In the genomic region with DNA sequence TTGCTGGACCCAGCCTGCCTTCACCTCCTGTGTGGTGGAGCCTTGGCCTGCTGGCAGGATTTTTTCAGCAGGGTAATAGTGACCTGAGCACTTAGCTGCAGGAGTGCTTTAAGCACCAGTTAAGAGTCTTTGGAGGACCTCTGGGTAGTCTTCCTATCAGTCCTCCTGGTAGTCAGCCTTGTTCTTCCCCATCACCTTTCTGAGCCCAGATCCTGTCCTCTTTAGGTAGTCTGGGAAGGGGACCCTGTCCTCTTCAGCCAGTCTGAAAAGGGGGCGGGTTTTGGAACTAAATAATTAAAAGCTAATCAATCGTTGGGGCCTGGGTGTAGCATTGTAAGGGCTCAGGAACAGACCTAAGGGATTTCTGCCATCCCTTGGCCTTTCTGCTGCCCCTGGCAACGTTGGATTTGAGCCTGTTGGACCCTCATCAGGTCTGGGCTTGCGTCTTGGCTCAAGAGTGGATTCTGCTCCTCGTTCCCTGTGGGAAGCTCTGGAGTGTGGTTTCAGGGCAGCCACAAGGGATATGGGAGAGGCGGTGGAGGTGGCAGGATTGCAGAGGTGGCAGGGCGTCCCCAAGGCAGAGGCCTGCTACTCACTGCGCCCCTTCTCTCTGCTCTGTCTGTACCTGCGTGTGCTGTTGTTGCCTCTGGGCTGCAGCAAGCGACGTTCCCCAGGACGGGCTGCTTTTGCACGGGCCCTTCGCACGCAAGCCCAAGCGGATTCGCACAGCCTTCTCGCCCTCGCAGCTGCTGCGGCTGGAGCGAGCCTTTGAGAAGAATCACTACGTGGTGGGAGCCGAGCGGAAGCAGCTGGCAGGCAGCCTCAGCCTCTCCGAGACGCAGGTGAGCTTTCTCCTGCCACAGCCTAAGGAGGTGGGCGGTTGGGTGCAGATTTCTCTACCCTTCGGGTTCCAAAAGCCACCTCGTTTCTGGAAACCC, we compare ENCODE assay signal across 12 mouse cellular contexts. TPM values are rescaled to one million over a fixed set of nuclear protein-coding genes. Genes with fewer than 3 reads are reported as not detected.
DNase-seq lines count a peak whose midpoint lies in the region; ATAC-seq and TF ChIP-seq lines count a peak whose summit lies in the region.
"Had no signal": no experiment of that assay in that cellular context is flagged by ENCODE, and none has a peak within 500 bp of the region (broad histone marks: within the 10 kb centered on the region; RNA-seq: fewer than 3 reads in every experiment).

No protein-coding gene starts in this region.

- no peak overlapping the region for H3K27ac ChIP-seq in kidney, postnatal 0 days
- no peak overlapping the region for H3K27ac ChIP-seq in embryonic facial prominence, embryonic 13.5 days
- no peak overlapping the region for H3K27ac ChIP-seq in hindbrain, embryonic 16.5 days (ENCODE audit: low read depth, low read length)
- H3K27ac ChIP-seq: gastrocnemius, adult 2 months; macrophage had no signal

- TF ChIP-seq CTCF in kidney, postnatal 0 days (IDR thresholded peaks at IDR 0.05; ENCODE audit: low read depth), result no peak

- no peak for DNase-seq in kidney, postnatal 0 days (ENCODE audit: low spot score)
- DNase-seq in kidney, postnatal 10 days, result no peak
- peak; percentile 31 for DNase-seq in right cerebral cortex, postnatal 4 days
- DNase-seq in yolk sac, embryonic 10.5 days (ENCODE audit: low spot score), result no peak
- no peak for DNase-seq in adrenal gland, adult 8-10 months
- DNase-seq: cerebellum, adult 2 months; gastrocnemius, adult 2 months had no signal

- no peak overlapping the region for H3K4me3 ChIP-seq in kidney, postnatal 0 days (replicated peaks; ENCODE audit: low read depth, low read length)
- H3K4me3 ChIP-seq in embryonic facial prominence, embryonic 13.5 days, result no peak overlapping the region
- H3K4me3 ChIP-seq in hindbrain, embryonic 16.5 days (ENCODE audit: low read length), result 0 out of 2 replicates have a peak overlapping the region, but pooled peaks have one; percentile 2
- H3K4me3 ChIP-seq: gastrocnemius, adult 2 months had no signal

- H3K4me2 ChIP-seq in kidney, postnatal 0 days (ENCODE audit: low read length), result peak overlapping the region; percentile 6; the same call in 1 of the 2 replicates
- H3K4me2 ChIP-seq in embryonic facial prominence, embryonic 13.5 days, result peak overlapping the region; percentile 36
- peak overlapping the region; percentile 27 for H3K4me2 ChIP-seq in hindbrain, embryonic 16.5 days (ENCODE audit: low read length)

- no peaks in the 10 kb centered on the region for H3K36me3 ChIP-seq in kidney, postnatal 0 days (ENCODE audit: insufficient read depth, low read length)
- H3K36me3 ChIP-seq in embryonic facial prominence, embryonic 13.5 days, result no peaks in the 10 kb centered on the region
- H3K36me3 ChIP-seq in hindbrain, embryonic 16.5 days (ENCODE audit: control insufficient read depth, insufficient read depth, low read length), result no peaks in the 10 kb centered on the region

- no peaks in the 10 kb centered on the region for H3K9me3 ChIP-seq in kidney, postnatal 0 days (replicated peaks; ENCODE audit: low read length)
- no peaks in the 10 kb centered on the region for H3K9me3 ChIP-seq in embryonic facial prominence, embryonic 13.5 days
- no peaks in the 10 kb centered on the region for H3K9me3 ChIP-seq in hindbrain, embryonic 16.5 days (ENCODE audit: control insufficient read depth, low read length)

- 15% methylated on average over 29 of the region's 29 CpGs for WGBS in kidney, postnatal 0 days
- 3% methylated on average over 29 of the region's 29 CpGs for WGBS in embryonic facial prominence, embryonic 13.5 days
- 3% methylated on average over 29 of the region's 29 CpGs for WGBS in hindbrain, embryonic 16.5 days

- H3K4me1 ChIP-seq in kidney, postnatal 0 days (replicated peaks; ENCODE audit: insufficient read depth, low read length), result peaks cover 6% of the 10 kb centered on the region; the same call in 1 of the 2 replicates
- peaks cover 18% of the 10 kb centered on the region for H3K4me1 ChIP-seq in embryonic facial prominence, embryonic 13.5 days
- peaks cover 14% of the 10 kb centered on the region for H3K4me1 ChIP-seq in hindbrain, embryonic 16.5 days (ENCODE audit: control insufficient read depth, insufficient read depth, low read depth, low read length)

- H3K9ac ChIP-seq in kidney, postnatal 0 days (ENCODE audit: low read depth, low read length), result no peak overlapping the region; the same call in 1 of the 2 replicates
- H3K9ac ChIP-seq in embryonic facial prominence, embryonic 13.5 days, result 0 out of 2 replicates have a peak overlapping the region, but pooled peaks have one; percentile 40
- H3K9ac ChIP-seq in hindbrain, embryonic 16.5 days (ENCODE audit: low read depth, low read length), result peak overlapping the region; percentile 10; the same call in 1 of the 2 replicates

- peaks cover 59% of the 10 kb centered on the region for H3K27me3 ChIP-seq in kidney, postnatal 0 days (ENCODE audit: insufficient read depth, low read length)
- H3K27me3 ChIP-seq in embryonic facial prominence, embryonic 13.5 days, result peaks cover 95% of the 10 kb centered on the region
- H3K27me3 ChIP-seq in hindbrain, embryonic 16.5 days (replicated peaks; ENCODE audit: control insufficient read depth, insufficient read depth, low read length), result peaks cover 53% of the 10 kb centered on the region

- ATAC-seq in kidney, postnatal 0 days (replicated peaks; ENCODE audit: low FRiP score, low read depth), result no peak
- no peak for ATAC-seq in embryonic facial prominence, embryonic 13.5 days (ENCODE audit: insufficient number of reproducible peaks, insufficient read depth, low FRiP score, low TSS enrichment, low read depth)
- ATAC-seq in hindbrain, embryonic 16.5 days, result no peak
- ATAC-seq in inflammation-experienced regulatory T-cells, adult 6 months, result no peak

RNA-seq across cellular contexts. Expression of gene Emx1, which starts 6.4 kb away (rescaled TPM):
- 36.5 and 40.2 TPM in 2 replicates for polyA plus RNA-seq in kidney, postnatal 0 days (2015; fragmentation: Nextera tagmentation; extraction: Ambion mirVana)
- 0.35 and 0.47 TPM in 2 replicates for polyA plus RNA-seq in embryonic facial prominence, embryonic 13.5 days (2015; fragmentation: Nextera tagmentation; extraction: Ambion mirVana)
- 1.1 TPM in 1 of 2 replicates, not detected in the other for polyA plus RNA-seq in hindbrain, embryonic 16.5 days (2015; fragmentation: Nextera tagmentation; extraction: Ambion mirVana)
- not detected for polyA plus RNA-seq in inflammation-experienced regulatory T-cells, adult 6 months (2017; shearing (Covaris generic))
- total RNA-seq in adrenal gland, adult 8-10 months (2022), result not detected
- total RNA-seq: gastrocnemius, adult 2 months had no signal
- polyA plus RNA-seq: large intestine, adult 2 months; macrophage had no signal

RNA-seq across cellular contexts. Expression of gene Spr, which starts 56.1 kb away (rescaled TPM):
- 78.8 and 83.7 TPM in 2 replicates for polyA plus RNA-seq in kidney, postnatal 0 days (2015; fragmentation: Nextera tagmentation; extraction: Ambion mirVana)
- polyA plus RNA-seq in embryonic facial prominence, embryonic 13.5 days (2015; fragmentation: Nextera tagmentation; extraction: Ambion mirVana), result 42.0 and 50.4 TPM in 2 replicates
- polyA plus RNA-seq in hindbrain, embryonic 16.5 days (2015; fragmentation: Nextera tagmentation; extraction: Ambion mirVana), result 36.5 and 37.1 TPM in 2 replicates
- 10 to 100 TPM; 16.2 to 29.9 (median 29.4) TPM for polyA plus RNA-seq in inflammation-experienced regulatory T-cells, adult 6 months (2017; shearing (Covaris generic))
- total RNA-seq in adrenal gland, adult 8-10 months (2022), result 100 to 1,000 TPM in 1 of 4 experiments, 10 to 100 TPM in 3; 78.3 to 103 (median 84.9) TPM

Comparison
In these comparisons a context has a peak if more than half of its experiments do, and no peak if none do; other contexts are left out.
1. RNA of gene Emx1, which starts 6.4 kb away (polyA plus RNA-seq): 36.5 to 40.2 TPM in kidney, postnatal 0 days; 0.35 to 0.47 TPM in embryonic facial prominence, embryonic 13.5 days, 1.1 TPM in hindbrain, embryonic 16.5 days and not detected in inflammation-experienced regulatory T-cells, adult 6 months; every median in the first group is over 10 times any median in the second.
2. Peak in every context shown above with its lines, with median percentiles within 50 percentile points of each other: H3K4me2 ChIP-seq.